Mouse (Mus musculus): ENCODE results near the gene Noxo1.

- TF ChIP-seq CTCF (conservative IDR thresholded peaks at IDR 0.05; ENCODE audit: low read length) (no peak), POU5F1 (IDR thresholded peaks at IDR 0.05; ENCODE audit: borderline replicate concordance, low read length) (no peak)
Measured at GRCm38 (mm10) chr17:24701251-24701650, 5.2 kb downstream of the Noxo1 start.
